Mouse (Mus musculus) embryo, embryonic 11 days (tissue): ENCODE measurements at regions not wholly inside any gene's neighbourhood (a gene's known extent, or its start where the extent isn't known, plus 50 kb on each side); places are given as distances from the start of the nearest gene placed in this dataset.
"Not testable (repeated sequence)": the region's sequence is repeated elsewhere in the genome, so short reads cannot be mapped to it uniquely, and the experiment has no call there.

Experiments used
- DNase-seq: peaks from one replicate; pipeline ENCODE4 v3.0.0-alpha.2; 2015

GRCm38 (mm10) chr9:76407549-76407948 lies 83.9 kb upstream of the Hcrtr2 start:
- no peak for DNase-seq

DNA sequence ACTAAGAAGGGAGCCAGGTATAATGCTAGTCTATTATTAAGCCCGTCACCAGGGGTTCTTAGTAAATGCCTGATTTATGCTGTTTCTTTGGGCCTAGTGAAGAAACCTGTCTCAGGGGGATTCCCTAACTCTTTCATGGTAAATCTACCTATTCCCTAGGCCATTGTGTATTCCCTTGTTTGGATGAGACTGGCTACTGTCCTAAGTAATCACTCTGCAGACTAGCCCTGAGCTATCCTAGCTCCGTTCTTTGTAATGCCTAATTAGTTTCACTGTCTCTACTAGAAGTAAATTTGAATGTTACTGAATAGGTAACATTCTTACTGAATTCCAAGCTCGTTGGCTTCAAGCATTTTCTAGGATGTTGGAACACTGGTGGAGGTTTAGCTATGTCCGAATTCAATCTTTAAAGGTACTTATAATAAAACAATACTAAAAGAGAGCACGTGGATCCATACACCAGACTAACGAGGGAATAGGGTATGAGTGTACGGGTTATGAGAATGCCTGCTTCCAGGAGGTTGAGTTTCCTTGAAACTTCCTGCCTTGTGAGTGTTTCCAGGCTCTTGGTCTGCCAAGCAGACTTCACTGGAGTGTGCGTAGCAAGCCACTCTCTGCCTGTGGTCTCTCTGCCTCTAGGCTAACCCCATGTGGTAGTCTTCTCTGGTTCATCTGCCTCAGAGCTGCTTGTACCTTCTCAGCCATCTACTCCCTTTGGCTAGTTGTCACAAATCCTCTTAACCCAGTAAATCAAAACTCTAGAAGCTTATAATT lies 78.4 kb upstream of the Hcrtr2 start:
- not testable (repeated sequence) for DNase-seq

DNA sequence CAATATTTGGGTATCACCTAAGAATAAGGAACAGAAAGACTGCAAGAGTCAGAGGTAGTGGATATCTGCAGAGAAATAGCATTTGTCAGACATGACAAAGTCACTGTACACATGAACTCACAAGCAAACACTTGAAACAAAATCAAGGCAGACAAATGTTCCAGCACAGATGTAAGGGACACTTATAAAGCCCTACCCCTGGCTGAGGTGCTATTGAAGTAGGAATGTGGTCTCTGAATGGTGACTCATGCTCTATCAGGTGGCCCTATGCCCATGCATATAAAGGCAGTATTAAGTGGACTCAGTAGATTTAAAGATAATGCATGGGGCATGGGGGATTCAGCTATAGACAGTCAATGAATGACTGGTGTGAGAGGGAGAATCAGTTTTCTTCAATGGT lies 77.2 kb upstream of the Hcrtr2 start:
- no peak for DNase-seq

- DNase-seq: no peak
Measured at GRCm38 (mm10) chr9:76393763-76394162, 70.1 kb upstream of the Hcrtr2 start.

DNA sequence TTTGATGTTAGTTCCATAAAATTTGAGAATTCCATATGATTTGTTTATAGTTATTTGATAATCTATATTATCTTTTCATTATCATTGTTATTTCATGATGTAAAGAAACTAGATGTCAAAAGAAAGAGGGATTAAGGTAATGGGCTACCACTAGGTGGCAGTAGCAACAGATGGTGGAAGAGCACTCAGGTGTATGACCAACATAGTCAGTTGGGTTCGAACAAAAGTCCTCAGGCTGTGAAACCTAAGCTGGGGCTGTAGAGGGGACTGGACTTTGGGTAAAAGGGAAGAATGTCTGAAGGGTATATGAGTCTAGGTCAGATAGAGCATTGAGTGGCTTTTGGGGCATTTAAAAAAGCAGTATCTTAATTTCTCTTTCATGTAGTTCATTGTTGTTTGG lies 67.2 kb upstream of the Hcrtr2 start:
- peak; percentile 68 for DNase-seq
